Mouse (Mus musculus) liver, adult 2 months (tissue): ENCODE data around the gene Disc1. TPM values are rescaled to one million over a fixed set of nuclear protein-coding genes. Genes with fewer than 3 reads are reported as not detected.

ENCODE experiments used
- DNase-seq: peaks from one replicate; pipeline ENCODE4 v3.0.0-alpha.2; 2011; ENCODE audit warnings: low read depth, low spot score; ENCODE audit errors: extremely low read depth
- H3K27ac ChIP-seq: fragments of 200-500 bp; replicated peaks from 2 replicates; pipeline ENCODE4 v1.5.1; 2012; ENCODE audit warnings: low read depth, mild to moderate bottlenecking, control low read depth, inconsistent platforms, low read length; ENCODE audit not compliant: insufficient read depth
- H3K27me3 ChIP-seq: fragments of 200-500 bp; 2 replicates; pipeline ENCODE4 v1.6.1; 2012; ENCODE audit warnings: mild to moderate bottlenecking, moderate library complexity, low read length, inconsistent platforms; ENCODE audit not compliant: control insufficient read depth, insufficient read depth
- H3K36me3 ChIP-seq: fragments of 200-500 bp; 2 replicates; pipeline ENCODE4 v1.6.1; 2012; ENCODE audit warnings: low read length, inconsistent platforms; ENCODE audit not compliant: control insufficient read depth, insufficient read depth
- H3K4me1 ChIP-seq: fragments of 200-500 bp; 2 replicates; pipeline ENCODE4 v1.6.1; 2011; ENCODE audit warnings: low read length; ENCODE audit not compliant: control insufficient read depth, insufficient read depth
- H3K4me3 ChIP-seq: fragments of 200-500 bp; 2 replicates; pipeline ENCODE4 v1.5.1; 2011; ENCODE audit warnings: low read depth, mild to moderate bottlenecking, control low read depth, low read length, moderate library complexity; ENCODE audit not compliant: insufficient read depth
- H3K79me2 ChIP-seq: fragments of 200-500 bp; 2 replicates; pipeline ENCODE4 v1.6.1; 2012; ENCODE audit warnings: inconsistent platforms, mild to moderate bottlenecking, low read length, moderate library complexity; ENCODE audit not compliant: control insufficient read depth, insufficient read depth
- H3K9ac ChIP-seq: fragments of 200-500 bp; 2 replicates; pipeline ENCODE4 v1.6.1; 2012; ENCODE audit warnings: low read depth, mild to moderate bottlenecking, control low read depth, inconsistent platforms, low read length
- CTCF ChIP-seq: fragments of 200-500 bp; IDR thresholded peaks from 2 replicates; pipeline ENCODE4 v1.5.1; 2011; ENCODE audit warnings: low read depth, low read length, control low read depth
- POLR2A ChIP-seq: fragments of 200-500 bp; IDR thresholded peaks from 2 replicates; pipeline ENCODE4 v1.6.1; 2011; ENCODE audit warnings: low read length, control low read depth; ENCODE audit not compliant: insufficient read depth; ENCODE audit errors: extremely low read depth
- WGBS: fragments of 180-500 bp; shearing (Covaris S2); methylation state at CpG from one replicate; pipeline ENCODE4 v1.1.7; 2018; 5-methylcytosine and 5-hydroxymethylcytosine counted together
- polyA plus RNA-seq: library from polyadenylated mRNA; depleted of rRNA; stranded (reverse); fragments of >200 nt; gene quantifications from 2 replicates; pipeline ENCODE4 v1.2.3, GENCODE M21; 2012
- total RNA-seq: library from RNA; depleted of rRNA; stranded (reverse); fragments of >200 nt; gene quantifications from 2 replicates; pipeline ENCODE4 v1.2.3, GENCODE M21; 2014

Disc1 gene
- total and polyA plus RNA-seq, 2 experiments: 0.16 to 0.37 TPM

- under 1% methylated on average over 38 of the region's 38 CpGs for WGBS
- peaks cover 4% of the 10 kb centered on the region; the same call in 1 of the 2 replicates for H3K27me3 ChIP-seq
- no peak for TF ChIP-seq POLR2A
- TF ChIP-seq CTCF: no peak
- H3K36me3 ChIP-seq: no peaks in the 10 kb centered on the region
- H3K27ac ChIP-seq: 0 out of 2 replicates have a peak overlapping the region, but pooled peaks have one; percentile 10
- H3K4me1 ChIP-seq: no peaks in the 10 kb centered on the region
- no peaks in the 10 kb centered on the region for H3K79me2 ChIP-seq
- H3K9ac ChIP-seq: peak overlapping the region; percentile 86
- DNase-seq: no peak
- H3K4me3 ChIP-seq: peak overlapping the region; percentile 78
These were observed 428 bp downstream of the Disc1 start for GRCm38 (mm10) chr8:125054436-125054810.

GRCm38 (mm10) chr8:125060904-125061303 is 6.9 kb downstream of the Disc1 start:
- H3K27ac ChIP-seq: no peak overlapping the region
- H3K79me2 ChIP-seq: no peaks in the 10 kb centered on the region
- no peaks in the 10 kb centered on the region for H3K4me1 ChIP-seq
- no peaks in the 10 kb centered on the region for H3K27me3 ChIP-seq
- no peaks in the 10 kb centered on the region for H3K36me3 ChIP-seq
- no peak for DNase-seq
- TF ChIP-seq POLR2A (no peak), CTCF (no peak)
- 78% methylated on average over 8 of the region's 8 CpGs for WGBS
- no peak overlapping the region for H3K9ac ChIP-seq
- no peak overlapping the region for H3K4me3 ChIP-seq

GRCm38 (mm10) chr8:125065596-125065995 is 11.6 kb downstream of the Disc1 start:
- 69% methylated on average over 6 of the region's 6 CpGs for WGBS
- Histone ChIP-seq H3K4me3 (no peak overlapping the region), H3K79me2 (no peaks in the 10 kb centered on the region), H3K27me3 (no peaks in the 10 kb centered on the region), H3K9ac (no peak overlapping the region), H3K4me1 (peaks cover 4% of the 10 kb centered on the region), H3K27ac (no peak overlapping the region), H3K36me3 (no peaks in the 10 kb centered on the region)
- DNase-seq: no peak
- TF ChIP-seq CTCF (no peak), POLR2A (no peak)

GRCm38 (mm10) chr8:125066913-125067595 is 13.1 kb downstream of the Disc1 start:
- Histone ChIP-seq H3K4me3 (no peak overlapping the region), H3K9ac (no peak overlapping the region), H3K27ac (peak overlapping the region; percentile 64), H3K27me3 (no peaks in the 10 kb centered on the region), H3K36me3 (no peaks in the 10 kb centered on the region), H3K4me1 (peaks cover 4% of the 10 kb centered on the region), H3K79me2 (no peaks in the 10 kb centered on the region)
- peak; percentile 38 for DNase-seq
- WGBS: 35% methylated on average over 12 of the region's 12 CpGs
- TF ChIP-seq CTCF: peak; percentile 44
- TF ChIP-seq POLR2A: no peak

- Histone ChIP-seq H3K9ac (no peak overlapping the region), H3K4me3 (no peak overlapping the region), H3K27me3 (no peaks in the 10 kb centered on the region), H3K27ac (peak overlapping the region; percentile 64), H3K79me2 (no peaks in the 10 kb centered on the region), H3K36me3 (no peaks in the 10 kb centered on the region), H3K4me1 (peaks cover 4% of the 10 kb centered on the region)
- WGBS: 66% methylated on average over 9 of the region's 9 CpGs
- TF ChIP-seq CTCF: no peak
- TF ChIP-seq POLR2A: no peak
- no peak for DNase-seq
These were observed 13.6 kb downstream of the Disc1 start for GRCm38 (mm10) chr8:125067596-125067960.

- no peak overlapping the region for H3K9ac ChIP-seq
- H3K36me3 ChIP-seq: no peaks in the 10 kb centered on the region
- peaks cover 4% of the 10 kb centered on the region for H3K4me1 ChIP-seq
- H3K27me3 ChIP-seq: no peaks in the 10 kb centered on the region
- 76% methylated on average over 6 of the region's 6 CpGs for WGBS
- no peaks in the 10 kb centered on the region for H3K79me2 ChIP-seq
- DNase-seq: no peak
- no peak overlapping the region for H3K4me3 ChIP-seq
- TF ChIP-seq POLR2A (no peak), CTCF (peak; percentile 10; the same call in 1 of the 2 replicates)
- H3K27ac ChIP-seq: peak overlapping the region; percentile 64
These were observed 14.3 kb downstream of the Disc1 start for GRCm38 (mm10) chr8:125068146-125068905.
